Mouse (Mus musculus) bone marrow, adult 2 months (tissue): ENCODE measurements around the gene Ccr9. TPM values are rescaled to one million over a fixed set of nuclear protein-coding genes. Genes with fewer than 3 reads are reported as not detected.
"Not testable (repeated sequence)": the region's sequence is repeated elsewhere in the genome, so short reads cannot be mapped to it uniquely, and the experiment has no call there.

ENCODE experiments used
- H3K27ac ChIP-seq: fragments of 200-500 bp; 2 replicates; pipeline ENCODE4 v1.5.1; 2012; ENCODE audit warnings: low read depth, mild to moderate bottlenecking, control low read depth, inconsistent platforms, low read length; ENCODE audit not compliant: control insufficient read depth, poor library complexity, insufficient read depth
- H3K4me1 ChIP-seq: fragments of 200-500 bp; 2 replicates; pipeline ENCODE4 v1.6.1; 2011; ENCODE audit warnings: low read length; ENCODE audit not compliant: control insufficient read depth, insufficient read depth
- H3K4me3 ChIP-seq: fragments of 200-500 bp; replicated peaks from 2 replicates; pipeline ENCODE3; 2011; ENCODE audit warnings: mild to moderate bottlenecking, low read depth, low read length, control low read depth; ENCODE audit not compliant: control insufficient read depth
- CTCF ChIP-seq: fragments of 200-500 bp; IDR thresholded peaks from 2 replicates; pipeline ENCODE4 v1.5.1; 2011; ENCODE audit warnings: low read length, control low read depth; ENCODE audit not compliant: control insufficient read depth, insufficient read depth
- POLR2A ChIP-seq: fragments of 200-500 bp; IDR thresholded peaks from 2 replicates; pipeline ENCODE4 v1.6.1; 2011; ENCODE audit warnings: low read depth, mild to moderate bottlenecking, control low read depth, low read length, borderline replicate concordance; ENCODE audit not compliant: control insufficient read depth
- WGBS: fragments of 180-500 bp; shearing (Covaris S2); methylation state at CpG from one replicate; pipeline ENCODE4 v1.1.7; 2018; 5-methylcytosine and 5-hydroxymethylcytosine counted together
- polyA plus RNA-seq: library from polyadenylated mRNA; stranded (reverse); fragments of >200 nt; gene quantifications from 2 replicates; pipeline ENCODE4 v1.2.4, GENCODE M21; 2011; ENCODE audit warnings: low replicate concordance; ENCODE audit not compliant: missing spikeins, insufficient read depth, insufficient read length

The Ccr9 gene
- polyA plus RNA-seq, 1 experiment = 0.97 TPM

- Histone ChIP-seq H3K4me1 (no peaks in the 10 kb centered on the region), H3K27ac (no peak overlapping the region), H3K4me3 (no peak overlapping the region)
- 43% methylated on average over 2 of the region's 2 CpGs for WGBS
- no peak for TF ChIP-seq POLR2A
- TF ChIP-seq CTCF = no peak
These were observed 44.7 kb downstream of the Ccr9 start for GRCm38 (mm10) chr9:123722737-123723493.

GRCm38 (mm10) chr9:123731271-123731670 lies 53.0 kb downstream of the Ccr9 start:
- TF ChIP-seq CTCF = no peak
- TF ChIP-seq POLR2A = no peak
- WGBS = 85% methylated on average over 3 of the region's 3 CpGs
- no peak overlapping the region for H3K27ac ChIP-seq
- H3K4me3 ChIP-seq = no peak overlapping the region
- no peaks in the 10 kb centered on the region for H3K4me1 ChIP-seq

- Histone ChIP-seq H3K4me3 (no peak overlapping the region), H3K27ac (no peak overlapping the region), H3K4me1 (no peaks in the 10 kb centered on the region)
- TF ChIP-seq CTCF (no peak), POLR2A (no peak)
- 66% methylated on average over 3 of the region's 3 CpGs for WGBS
These were observed 55.9 kb downstream of the Ccr9 start for GRCm38 (mm10) chr9:123734133-123734532.

- WGBS = 85% methylated on average over 4 of the region's 4 CpGs
- TF ChIP-seq POLR2A = no peak
- no peak for TF ChIP-seq CTCF
- no peak overlapping the region for H3K4me3 ChIP-seq
These were observed 62.6 kb downstream of the Ccr9 start for GRCm38 (mm10) chr9:123740799-123741198.

GRCm38 (mm10) chr9:123749687-123750086 lies 71.4 kb downstream of the Ccr9 start:
- not testable (repeated sequence) for H3K4me1 ChIP-seq, H3K27ac ChIP-seq, H3K4me3 ChIP-seq
- WGBS = 55% methylated on average over 8 of the region's 8 CpGs

More at GRCm38 (mm10) chr9:123740799-123741198, 62.6 kb downstream of the Ccr9 start:
- Histone ChIP-seq H3K4me1 (no peaks in the 10 kb centered on the region), H3K27ac (no peak overlapping the region)

- TF ChIP-seq POLR2A = no peak
- no peak for TF ChIP-seq CTCF
These were observed 76.1 kb downstream of the Ccr9 start for GRCm38 (mm10) chr9:123754333-123754732.

GRCm38 (mm10) chr9:123756752-123757151 lies 78.5 kb downstream of the Ccr9 start:
- Histone ChIP-seq H3K27ac (no peak overlapping the region), H3K4me3 (no peak overlapping the region), H3K4me1 (no peaks in the 10 kb centered on the region; the same call in none of the 2 replicates)
- TF ChIP-seq CTCF (no peak), POLR2A (no peak)
- WGBS = 33% methylated on average over 3 of the region's 3 CpGs

More at GRCm38 (mm10) chr9:123754333-123754732, 76.1 kb downstream of the Ccr9 start:
- WGBS = 8% methylated on average over 4 of the region's 4 CpGs
- Histone ChIP-seq H3K4me1 (no peaks in the 10 kb centered on the region; the same call in none of the 2 replicates), H3K27ac (no peak overlapping the region), H3K4me3 (no peak overlapping the region)

GRCm38 (mm10) chr9:123757326-123757725 lies 79.1 kb downstream of the Ccr9 start:
- Histone ChIP-seq H3K4me1 (no peaks in the 10 kb centered on the region; the same call in none of the 2 replicates), H3K4me3 (no peak overlapping the region), H3K27ac (no peak overlapping the region)
- 64% methylated on average over 2 of the region's 2 CpGs for WGBS
- no peak for TF ChIP-seq POLR2A
- TF ChIP-seq CTCF = no peak

- no peak overlapping the region for H3K27ac ChIP-seq
- no peak overlapping the region for H3K4me3 ChIP-seq
- TF ChIP-seq POLR2A = no peak
- TF ChIP-seq CTCF = no peak
- 89% methylated on average over 1 of the region's 1 CpGs for WGBS
- no peaks in the 10 kb centered on the region; the same call in none of the 2 replicates for H3K4me1 ChIP-seq
These were observed 79.9 kb downstream of the Ccr9 start for GRCm38 (mm10) chr9:123758156-123758555.
